Mouse (Mus musculus): ENCODE results near the gene Hcn2. TPM values are rescaled to one million over a fixed set of nuclear protein-coding genes. Genes with fewer than 3 reads are reported as not detected.

The Hcn2 gene
- polyA plus RNA-seq, 1 experiment from 2014 or later: 0.04 TPM

Other genes with a start within 250 kb of the Hcn2 start
- gene Vmn2r83, start 247.9 kb upstream of the Hcn2 start, polyA plus RNA-seq (2016; fragmentation: Nextera tagmentation; extraction: Ambion mirVana): not detected in 2 replicates
- gene Plpp2, start 182.8 kb upstream of the Hcn2 start, polyA plus RNA-seq (2016; fragmentation: Nextera tagmentation; extraction: Ambion mirVana): 28.4 and 29.2 TPM in 2 replicates
- gene Mier2, start 161.4 kb upstream of the Hcn2 start, polyA plus RNA-seq (2016; fragmentation: Nextera tagmentation; extraction: Ambion mirVana): 76.4 and 77.3 TPM in 2 replicates
- not detected in 2 replicates for gene Theg, start 129.3 kb upstream of the Hcn2 start, polyA plus RNA-seq (2016; fragmentation: Nextera tagmentation; extraction: Ambion mirVana)
- 0.03 TPM in 1 of 2 replicates, not detected in the other for gene C2cd4c, start 102.6 kb upstream of the Hcn2 start, polyA plus RNA-seq (2016; fragmentation: Nextera tagmentation; extraction: Ambion mirVana)
- gene Shc2, start 78.7 kb upstream of the Hcn2 start, polyA plus RNA-seq (2016; fragmentation: Nextera tagmentation; extraction: Ambion mirVana): 20.0 and 21.5 TPM in 2 replicates
- not detected in 2 replicates for gene Odf3l2, start 70.9 kb upstream of the Hcn2 start, polyA plus RNA-seq (2016; fragmentation: Nextera tagmentation; extraction: Ambion mirVana)
- gene Madcam1, start 52.1 kb upstream of the Hcn2 start, polyA plus RNA-seq (2016; fragmentation: Nextera tagmentation; extraction: Ambion mirVana): 2.5 and 3.2 TPM in 2 replicates
- gene Tpgs1, start 47.3 kb upstream of the Hcn2 start, polyA plus RNA-seq (2016; fragmentation: Nextera tagmentation; extraction: Ambion mirVana): 62.6 and 63.5 TPM in 2 replicates
- 240 and 250 TPM in 2 replicates for gene Cdc34, start 34.4 kb upstream of the Hcn2 start, polyA plus RNA-seq (2016; fragmentation: Nextera tagmentation; extraction: Ambion mirVana)
- 0.88 and 1.5 TPM in 2 replicates for gene Gzmm, start 27.6 kb upstream of the Hcn2 start, polyA plus RNA-seq (2016; fragmentation: Nextera tagmentation; extraction: Ambion mirVana)
- 591 and 608 TPM in 2 replicates for gene Bsg, start 12.1 kb upstream of the Hcn2 start, polyA plus RNA-seq (2016; fragmentation: Nextera tagmentation; extraction: Ambion mirVana)
- gene Polrmt, start 29.9 kb downstream of the Hcn2 start, polyA plus RNA-seq (2016; fragmentation: Nextera tagmentation; extraction: Ambion mirVana): 52.8 and 54.3 TPM in 2 replicates
- 0.46 TPM in 1 of 2 replicates, not detected in the other for gene Fgf22, start 38.4 kb downstream of the Hcn2 start, polyA plus RNA-seq (2016; fragmentation: Nextera tagmentation; extraction: Ambion mirVana)
- 125 and 126 TPM in 2 replicates for gene Rnf126, start 50.3 kb downstream of the Hcn2 start, polyA plus RNA-seq (2016; fragmentation: Nextera tagmentation; extraction: Ambion mirVana)
- 1.9 and 2.2 TPM in 2 replicates for gene Fstl3, start 60.6 kb downstream of the Hcn2 start, polyA plus RNA-seq (2016; fragmentation: Nextera tagmentation; extraction: Ambion mirVana)
- gene Prss57, start 74.3 kb downstream of the Hcn2 start, polyA plus RNA-seq (2016; fragmentation: Nextera tagmentation; extraction: Ambion mirVana): 0.05 TPM in 1 of 2 replicates, not detected in the other
- 127 and 129 TPM in 2 replicates for gene Palm, start 76.9 kb downstream of the Hcn2 start, polyA plus RNA-seq (2016; fragmentation: Nextera tagmentation; extraction: Ambion mirVana)
- 1.7 and 2.2 TPM in 2 replicates for gene Misp, start 104.4 kb downstream of the Hcn2 start, polyA plus RNA-seq (2016; fragmentation: Nextera tagmentation; extraction: Ambion mirVana)
- gene Ptbp1, start 137.8 kb downstream of the Hcn2 start, polyA plus RNA-seq (2016; fragmentation: Nextera tagmentation; extraction: Ambion mirVana): 406 and 416 TPM in 2 replicates
- gene Prtn3, start 157.8 kb downstream of the Hcn2 start, polyA plus RNA-seq (2016; fragmentation: Nextera tagmentation; extraction: Ambion mirVana): 9.3 and 12.3 TPM in 2 replicates
- 123 and 139 TPM in 2 replicates for gene Plppr3, start 158.0 kb downstream of the Hcn2 start, polyA plus RNA-seq (2016; fragmentation: Nextera tagmentation; extraction: Ambion mirVana)
- 0.20 TPM in 1 of 2 replicates, not detected in the other for gene Elane, start 169.6 kb downstream of the Hcn2 start, polyA plus RNA-seq (2016; fragmentation: Nextera tagmentation; extraction: Ambion mirVana)
- not detected in 2 replicates for gene Cfd, start 174.2 kb downstream of the Hcn2 start, polyA plus RNA-seq (2016; fragmentation: Nextera tagmentation; extraction: Ambion mirVana)
- gene Med16, start 192.3 kb downstream of the Hcn2 start, polyA plus RNA-seq (2016; fragmentation: Nextera tagmentation; extraction: Ambion mirVana): 63.6 and 68.1 TPM in 2 replicates
- gene Gm26602, start 194.2 kb downstream of the Hcn2 start, polyA plus RNA-seq (2016; fragmentation: Nextera tagmentation; extraction: Ambion mirVana): 3.4 TPM in 1 of 2 replicates, not detected in the other
- 0.33 and 0.37 TPM in 2 replicates for gene Kiss1r, start 200.3 kb downstream of the Hcn2 start, polyA plus RNA-seq (2016; fragmentation: Nextera tagmentation; extraction: Ambion mirVana)
- 125 and 136 TPM in 2 replicates for gene R3hdm4, start 204.6 kb downstream of the Hcn2 start, polyA plus RNA-seq (2016; fragmentation: Nextera tagmentation; extraction: Ambion mirVana)
- 15.7 and 18.0 TPM in 2 replicates for gene Arid3a, start 210.4 kb downstream of the Hcn2 start, polyA plus RNA-seq (2016; fragmentation: Nextera tagmentation; extraction: Ambion mirVana)
- gene Wdr18, start 243.5 kb downstream of the Hcn2 start, polyA plus RNA-seq (2016; fragmentation: Nextera tagmentation; extraction: Ambion mirVana): 166 TPM in 2 replicates